Mouse (Mus musculus) thymus, postnatal 4 days (tissue): ENCODE results near the gene Smyd1.

ENCODE experiments used
- DNase-seq: peaks from one replicate; pipeline ENCODE4 v3.0.0; 2021

Gene Smyd1

DNA sequence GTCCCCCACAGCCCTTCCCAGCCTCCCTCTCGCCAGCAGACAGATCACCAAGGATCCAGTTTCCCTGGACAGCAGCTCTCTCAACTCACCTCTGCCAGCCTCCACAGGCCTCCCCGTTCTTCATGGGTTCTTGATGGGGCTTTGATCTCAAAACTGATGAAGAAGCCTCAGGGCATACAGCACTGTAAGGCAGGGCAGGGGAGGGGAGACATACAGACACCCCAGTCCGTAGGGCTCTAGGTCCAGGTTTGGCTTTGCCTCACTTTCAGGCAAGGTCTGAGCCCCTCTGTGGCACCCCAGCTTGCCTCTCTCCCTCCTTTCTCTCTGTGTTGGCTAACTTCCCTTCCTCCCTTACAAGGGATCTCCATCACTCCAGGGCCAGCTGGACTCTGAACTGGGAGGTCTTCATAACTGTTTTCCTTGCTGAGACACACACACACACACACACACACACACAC, at the start of gene Smyd1:
Smyd1 (minus strand) TSS at position 408 of the 458 bp plus-strand sequence.
- peak; percentile 58 for DNase-seq

DNA sequence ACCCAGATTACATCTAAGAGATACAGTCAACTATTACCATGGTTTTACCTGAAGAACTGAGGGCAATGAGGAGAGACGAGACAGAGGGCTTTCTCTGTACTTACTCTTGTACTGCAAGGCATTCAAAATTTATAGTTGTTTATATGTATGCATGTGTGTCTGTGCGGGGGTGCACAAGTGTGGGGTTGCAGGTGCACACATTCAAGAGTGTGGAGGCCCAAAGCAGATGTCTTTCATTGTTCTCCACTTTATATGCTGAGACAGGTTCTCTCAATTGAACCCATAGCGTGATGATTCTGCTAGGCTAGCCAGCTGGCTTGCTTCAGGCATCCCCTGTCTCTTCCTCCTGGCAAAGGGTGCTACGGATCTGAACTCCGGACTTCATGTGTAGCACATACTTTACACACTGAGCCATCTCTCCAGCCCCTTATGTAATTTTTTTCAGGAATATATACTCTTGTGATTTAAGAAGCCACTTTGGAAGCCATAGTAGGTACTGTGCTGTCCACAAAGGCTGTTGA, 49.1 kb upstream of the Smyd1 start:
- DNase-seq, result peak; percentile 66

DNA sequence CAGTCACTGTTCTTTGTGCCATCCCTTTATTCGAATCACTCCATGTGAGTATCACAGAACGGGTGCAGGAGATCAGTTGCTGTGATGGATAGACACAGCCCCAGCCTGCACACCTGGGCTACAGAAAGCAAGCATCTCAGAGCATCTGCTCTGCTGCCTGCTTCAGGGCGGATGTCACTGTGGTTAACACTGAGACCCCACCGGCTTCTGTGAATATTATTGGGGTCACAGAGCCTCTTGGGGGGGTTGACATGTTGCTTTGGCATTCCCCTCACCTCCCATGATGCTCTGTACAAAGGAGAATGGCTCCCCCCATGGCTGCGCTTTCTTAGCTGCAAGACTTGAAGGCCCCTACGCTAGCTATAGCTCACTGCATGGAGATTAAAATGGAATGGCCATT, 47.4 kb upstream of the Smyd1 start:
- DNase-seq, result peak; percentile 78

DNA sequence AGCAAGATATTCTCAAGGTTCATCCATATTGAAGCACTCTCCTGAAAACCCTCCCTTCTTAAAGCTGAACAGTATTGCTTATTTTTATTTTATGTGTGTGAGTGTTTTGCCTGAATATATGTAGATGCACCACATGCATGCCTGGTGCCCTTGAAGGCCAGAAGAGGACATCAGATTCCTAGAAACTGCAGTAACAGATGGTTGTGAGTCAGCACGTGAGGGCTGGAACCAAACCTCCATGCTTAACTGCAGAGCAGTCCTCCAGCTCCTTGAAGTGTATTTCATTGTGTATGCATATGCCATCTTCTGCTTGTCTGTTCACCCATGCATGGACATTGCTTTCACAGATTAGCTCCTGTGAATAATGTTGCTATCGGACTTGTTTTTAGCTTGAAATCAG, 42.0 kb upstream of the Smyd1 start:
- DNase-seq, result peak; percentile 27

- peak; percentile 58 for DNase-seq
These were observed 39.2 kb upstream of the Smyd1 start for GRCm38 (mm10) chr6:71361156-71361670.

DNA sequence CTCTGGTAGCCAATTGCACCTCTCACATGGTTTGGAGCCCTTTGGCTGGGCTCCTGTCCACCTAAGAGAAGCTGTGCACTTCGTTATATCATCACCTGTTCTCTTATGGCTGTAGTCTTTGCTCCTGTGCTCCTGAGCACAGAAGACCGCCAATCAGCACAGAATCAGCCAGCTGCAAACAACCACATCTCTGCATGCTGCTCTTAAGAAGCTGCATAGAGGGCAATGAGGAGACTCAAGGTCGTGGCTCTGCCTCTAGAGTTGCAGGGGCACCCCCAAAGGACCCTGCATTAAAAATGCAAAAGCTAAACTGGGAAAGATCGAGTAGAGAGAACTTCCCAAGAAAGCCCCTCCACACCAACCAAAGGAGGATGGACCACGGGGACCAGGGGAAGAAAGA, 38.7 kb upstream of the Smyd1 start:
- DNase-seq, result peak; percentile 73

DNA sequence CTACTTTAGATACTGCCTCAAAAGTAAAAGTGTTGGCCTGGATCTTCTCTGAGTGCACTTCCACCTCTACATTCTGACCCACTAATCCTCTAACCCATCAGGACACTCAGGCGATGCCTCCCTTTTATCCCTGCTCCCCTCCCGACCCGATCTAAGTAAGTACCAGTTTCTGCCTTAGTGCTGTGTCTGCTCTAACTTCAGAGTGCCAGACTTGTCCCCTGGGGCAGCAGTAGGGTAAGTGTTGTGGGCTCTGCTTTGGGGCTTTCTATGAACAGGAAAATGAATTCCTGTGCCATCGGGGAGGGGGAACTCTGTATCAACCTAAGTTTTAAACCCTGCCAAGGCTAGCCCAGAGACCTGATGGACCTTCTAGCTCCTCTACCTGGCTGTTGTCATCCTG, 38.2 kb upstream of the Smyd1 start:
- peak; percentile 53 for DNase-seq

DNA sequence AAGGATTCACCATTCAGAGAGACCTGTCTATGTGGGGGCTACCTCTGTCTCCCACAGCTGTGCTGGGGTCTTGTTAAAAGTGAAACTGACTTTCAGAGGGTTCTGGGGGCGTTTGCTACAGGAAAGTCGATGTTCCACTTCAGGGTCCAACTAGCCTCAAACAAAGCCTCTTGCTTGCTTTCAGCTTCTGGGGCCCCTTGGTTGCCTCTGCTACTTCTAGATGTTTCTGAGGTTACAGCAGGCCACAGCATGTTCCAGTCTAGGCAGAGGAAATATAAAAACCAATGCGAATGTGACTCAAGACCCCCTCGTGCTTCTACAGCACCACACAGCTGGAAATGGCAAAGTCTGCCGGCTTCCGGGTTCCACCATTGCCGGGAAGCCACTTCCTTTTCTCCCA, 35.5 kb upstream of the Smyd1 start:
- DNase-seq, result peak; percentile 65

DNA sequence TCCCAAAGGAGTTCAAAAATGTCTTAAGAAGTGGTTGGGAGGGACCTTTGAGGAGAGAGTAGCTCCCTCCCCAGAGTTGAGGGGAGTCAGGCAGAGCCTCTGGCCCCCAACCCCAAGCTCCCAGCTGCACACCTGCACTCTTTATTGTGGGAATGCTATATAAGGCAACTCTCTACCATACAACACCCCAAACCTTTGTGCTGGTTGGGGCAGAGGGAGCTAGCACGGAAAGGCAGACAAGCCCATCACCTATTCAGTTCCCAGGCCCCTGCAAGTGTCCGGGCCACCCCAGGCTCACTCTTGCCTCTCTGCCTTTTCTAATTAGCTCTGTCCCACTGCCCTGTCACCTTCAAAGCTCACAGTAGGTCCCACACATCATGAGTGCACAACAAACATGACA, 31.7 kb upstream of the Smyd1 start:
- peak; percentile 84 for DNase-seq

DNA sequence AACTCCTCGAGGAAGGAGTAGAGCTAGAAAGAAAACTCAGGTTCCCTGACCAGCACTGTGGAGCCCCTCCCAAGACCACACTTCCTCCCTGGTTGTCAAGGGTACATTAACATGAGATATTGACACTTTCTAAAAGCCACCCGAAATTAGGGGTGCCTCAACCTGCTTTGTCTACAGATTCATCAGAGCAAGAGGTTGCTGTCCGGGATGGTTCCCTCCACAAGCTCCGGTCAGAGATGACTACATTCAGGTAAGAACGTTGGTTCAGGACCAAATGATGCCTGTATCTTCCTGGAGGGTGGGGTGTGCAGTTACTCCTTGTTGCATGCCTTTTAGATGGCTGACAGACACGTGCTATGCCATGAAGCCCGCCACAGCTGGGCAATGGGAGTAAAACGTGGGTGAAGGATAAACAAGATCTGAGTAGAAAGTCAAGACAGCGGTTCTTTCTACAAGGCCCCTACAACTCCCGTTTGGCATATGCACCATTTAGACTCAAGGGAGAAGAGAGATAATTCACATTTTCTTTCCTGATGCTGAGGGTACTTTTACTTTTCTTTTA, 30.9 kb upstream of the Smyd1 start:
- DNase-seq, result peak; percentile 56

DNA sequence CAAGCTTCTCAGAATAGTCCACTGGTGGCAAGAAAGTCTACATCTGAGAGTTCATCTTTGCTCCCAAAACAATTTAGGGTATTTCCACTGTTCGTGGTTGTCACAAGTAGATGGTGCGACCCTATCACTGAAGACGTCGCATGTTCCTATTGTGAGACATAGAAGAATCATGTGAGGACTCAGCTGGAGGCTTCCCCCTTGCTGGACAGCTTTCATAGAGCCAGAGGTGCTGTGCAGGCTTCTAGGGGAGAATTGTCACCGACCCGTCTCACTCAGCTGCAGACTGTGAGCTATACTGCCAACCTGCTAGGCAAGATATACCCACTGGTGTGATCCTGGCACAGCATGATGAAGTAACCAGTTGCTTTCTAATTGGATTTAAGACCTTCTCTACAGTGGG, 30.2 kb upstream of the Smyd1 start:
- peak; percentile 56 for DNase-seq

DNA sequence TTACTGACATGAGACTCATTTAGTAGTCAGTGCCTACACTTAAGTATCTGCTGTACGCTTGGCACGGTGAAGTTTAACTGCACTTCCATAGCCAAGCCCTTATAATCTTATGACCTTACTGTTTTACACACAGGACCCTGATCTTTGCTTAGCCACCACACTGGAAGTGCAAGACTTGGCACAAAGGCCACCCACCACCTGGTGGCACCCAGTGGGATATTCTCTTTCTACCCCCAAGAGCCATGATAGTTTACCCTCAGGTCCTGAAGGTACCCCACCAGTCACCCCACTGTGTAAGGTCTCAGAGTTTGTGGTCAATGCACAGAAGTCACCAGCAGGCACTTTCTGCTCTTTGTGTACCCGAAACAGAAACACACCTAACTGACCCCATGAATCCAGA, 29.2 kb upstream of the Smyd1 start:
- peak; percentile 81 for DNase-seq

- DNase-seq, result peak; percentile 56
These were observed 26.0 kb upstream of the Smyd1 start for GRCm38 (mm10) chr6:71348006-71348405.

- DNase-seq, result peak; percentile 86
These were observed 19.1 kb upstream of the Smyd1 start for GRCm38 (mm10) chr6:71341179-71341578.

- peak; percentile 70 for DNase-seq
These were observed 17.3 kb upstream of the Smyd1 start for GRCm38 (mm10) chr6:71339351-71339750.

DNA sequence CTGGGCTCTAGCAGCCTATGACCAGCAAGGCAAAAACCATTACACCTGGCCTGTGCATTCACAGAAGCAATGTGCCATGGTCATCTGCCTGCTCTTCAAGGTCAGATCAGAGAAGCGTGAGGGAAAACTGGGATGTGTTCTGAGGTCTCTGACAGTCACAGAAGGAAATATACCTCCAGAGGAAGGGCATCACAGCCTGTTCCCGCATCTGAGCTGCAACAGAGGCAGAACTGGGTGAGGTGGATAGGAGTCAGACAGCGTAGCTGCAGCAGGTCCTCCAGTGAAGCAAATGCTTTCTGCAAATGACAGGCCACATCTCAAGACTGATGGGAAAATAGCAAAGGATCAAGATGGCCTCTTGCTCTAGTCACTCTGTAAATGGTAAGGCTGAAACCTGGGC, 16.9 kb upstream of the Smyd1 start:
- DNase-seq, result peak; percentile 58

- peak; percentile 67 for DNase-seq
These were observed 15.6 kb upstream of the Smyd1 start for GRCm38 (mm10) chr6:71337666-71338065.

- DNase-seq, result peak; percentile 73
These were observed 11.7 kb upstream of the Smyd1 start for GRCm38 (mm10) chr6:71333578-71334273.

GRCm38 (mm10) chr6:71333031-71333430, 11.0 kb upstream of the Smyd1 start:
- DNase-seq, result peak; percentile 64

DNA sequence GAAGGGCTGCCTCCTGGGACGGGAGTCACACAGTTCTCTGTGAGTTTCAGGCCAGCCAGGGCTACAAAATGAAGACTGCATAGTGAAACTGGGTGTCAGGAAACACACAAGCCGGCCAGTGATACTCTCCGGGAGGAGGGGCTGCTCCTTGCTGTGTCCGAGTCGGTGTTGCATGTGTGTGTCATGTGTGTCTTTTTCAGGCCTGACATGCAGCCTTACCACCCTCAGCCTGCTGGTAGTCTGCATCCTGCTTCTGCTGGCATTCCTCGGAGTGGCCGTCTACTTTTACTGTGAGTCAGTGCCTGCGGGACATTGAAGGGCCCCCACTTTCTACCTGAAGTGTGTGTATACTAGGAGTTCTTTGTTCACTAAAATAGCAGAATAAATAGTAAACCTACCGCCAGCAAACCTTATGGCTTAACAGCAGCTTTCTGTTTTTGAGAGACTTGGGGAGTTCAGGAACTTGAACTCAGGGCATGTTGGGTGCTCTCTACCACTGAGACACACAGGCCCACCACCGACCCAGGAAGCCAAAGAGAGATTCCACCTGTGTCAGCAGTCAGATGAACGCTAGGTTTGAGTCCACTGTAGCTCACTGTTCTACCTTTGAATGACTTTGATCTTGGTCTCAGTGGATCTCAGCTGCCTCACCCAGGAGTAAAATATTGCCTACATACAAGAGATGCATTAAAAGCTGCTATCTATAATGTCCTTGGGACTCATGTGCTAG, 10.4 kb upstream of the Smyd1 start:
- DNase-seq, result peak; percentile 56

GRCm38 (mm10) chr6:71331491-71331890, 9.5 kb upstream of the Smyd1 start:
- peak; percentile 61 for DNase-seq

DNA sequence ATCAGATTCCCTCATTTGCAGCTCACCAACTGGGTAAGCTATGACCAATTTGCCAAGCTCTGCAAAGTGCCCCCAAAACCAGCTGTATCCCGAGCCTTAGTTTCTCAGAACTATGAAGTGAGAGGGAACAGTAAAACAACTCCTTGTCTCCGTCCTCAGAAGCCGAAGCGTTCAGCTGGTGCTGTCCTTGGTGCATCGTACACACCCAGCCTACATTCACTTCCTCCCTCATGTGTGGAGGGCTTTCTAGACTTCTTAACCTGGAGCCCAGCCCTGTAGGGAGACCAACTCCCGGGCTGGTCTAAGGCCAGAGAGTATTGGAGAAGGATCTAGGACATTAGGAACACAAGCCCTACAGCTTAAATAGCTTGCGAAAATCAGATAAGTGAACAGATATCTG, 8.5 kb upstream of the Smyd1 start:
- DNase-seq, result peak; percentile 56

DNA sequence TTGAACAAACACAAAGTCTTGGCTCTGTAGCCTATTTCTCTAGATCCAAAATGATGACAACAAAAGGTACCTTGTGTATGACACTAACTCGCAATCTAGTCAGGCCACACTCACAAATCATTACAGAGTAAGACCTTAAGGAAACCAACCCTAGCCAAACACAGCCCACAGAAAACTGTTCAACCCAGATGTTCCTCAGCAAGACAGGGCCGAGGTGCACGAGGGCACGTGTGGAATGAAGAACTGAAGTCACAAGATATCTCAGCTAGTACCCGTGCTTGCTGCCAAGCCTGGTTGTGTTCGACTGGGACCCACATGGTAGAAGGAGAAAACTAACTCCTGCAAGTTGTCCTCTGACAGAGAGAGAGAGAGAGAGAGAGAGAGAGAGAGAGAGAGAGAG, 7.8 kb upstream of the Smyd1 start:
- DNase-seq, result peak; percentile 52

DNA sequence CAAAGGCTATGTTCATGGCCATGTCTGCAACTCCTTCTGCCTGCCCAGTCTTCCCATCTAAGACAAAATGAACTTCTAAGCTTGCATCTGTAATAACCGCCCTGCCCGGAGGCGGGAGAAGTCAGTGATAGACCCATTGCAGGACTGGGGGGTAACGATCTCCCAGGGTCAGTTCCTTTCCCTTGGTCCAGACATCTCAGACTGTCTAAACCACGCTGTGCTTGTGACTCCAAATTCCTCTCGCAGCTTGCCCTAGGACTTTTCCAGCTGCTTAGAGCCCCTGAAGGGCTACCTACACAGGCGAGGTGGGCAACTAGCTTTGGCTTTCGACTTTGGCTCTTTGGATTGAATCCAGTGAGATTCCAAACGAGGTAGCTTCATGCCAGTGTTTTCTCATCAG, 2.8 kb upstream of the Smyd1 start:
- peak; percentile 41 for DNase-seq
